Mouse (Mus musculus): ENCODE measurements at regions not wholly inside any gene's neighbourhood (a gene's known extent, or its start where the extent isn't known, plus 50 kb on each side); places are given as distances from the start of the nearest gene placed in this dataset.

DNA sequence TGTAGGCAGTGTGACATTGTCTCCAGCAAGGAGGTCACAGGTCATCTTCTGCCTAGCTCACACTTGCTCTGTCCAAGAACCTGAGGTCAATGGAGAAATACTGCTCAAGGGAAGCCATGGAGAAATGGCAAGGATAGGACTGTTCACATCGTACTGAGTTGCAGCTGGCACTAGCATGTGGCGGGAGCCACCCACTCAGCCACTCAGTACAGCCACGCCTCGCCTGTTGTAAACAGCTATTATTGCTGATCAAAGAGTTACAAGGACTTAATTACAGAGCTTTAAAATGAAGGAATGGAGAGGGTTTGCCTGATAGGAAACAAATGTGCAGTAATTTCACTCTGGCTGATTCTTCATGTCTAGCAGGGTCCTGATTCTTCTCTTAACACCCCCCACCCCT is 64.8 kb downstream of the Dll1 start:
- no peak for ATAC-seq (ENCODE audit: poor library complexity, severe bottlenecking)

GRCm38 (mm10) chr17:15310465-15310864 is 66.2 kb downstream of the Dll1 start:
- no peak for ATAC-seq (ENCODE audit: poor library complexity, severe bottlenecking)

DNA sequence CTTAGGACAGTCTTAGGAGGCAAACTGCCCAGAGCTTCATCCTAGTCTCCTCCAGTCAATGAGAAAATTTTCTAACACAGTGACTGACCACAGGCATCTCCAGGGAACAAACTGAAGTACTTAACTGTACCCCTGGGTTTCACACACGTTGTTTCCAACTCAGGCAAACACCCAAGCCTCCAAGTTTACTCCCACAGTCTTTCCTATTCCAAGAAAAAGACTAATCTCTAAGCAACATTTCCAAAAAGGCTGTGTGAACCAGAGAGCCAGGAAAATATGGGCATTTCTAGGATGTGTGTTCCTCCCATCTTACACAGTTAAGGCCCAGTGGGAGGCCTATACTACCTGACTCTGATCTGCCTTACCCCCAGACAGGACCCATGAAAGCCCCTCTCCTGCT is 74.6 kb downstream of the Dll1 start:
- ATAC-seq (ENCODE audit: poor library complexity, severe bottlenecking), result no peak

- no peak for ATAC-seq (ENCODE audit: poor library complexity, severe bottlenecking)
Measured at GRCm38 (mm10) chr17:15299743-15300371, 76.8 kb downstream of the Dll1 start.

GRCm38 (mm10) chr17:15294165-15294585 is 82.5 kb downstream of the Dll1 start:
- ATAC-seq (ENCODE audit: poor library complexity, severe bottlenecking), result no peak

- ATAC-seq (ENCODE audit: poor library complexity, severe bottlenecking), result no peak
Measured at GRCm38 (mm10) chr17:15292490-15293070, 84.1 kb downstream of the Dll1 start.

- ATAC-seq (ENCODE audit: poor library complexity, severe bottlenecking), result no peak
Measured at GRCm38 (mm10) chr17:15291626-15292025, 85.0 kb downstream of the Dll1 start.

- ATAC-seq (ENCODE audit: poor library complexity, severe bottlenecking), result no peak
Measured at GRCm38 (mm10) chr17:15290326-15290725, 86.3 kb downstream of the Dll1 start.

GRCm38 (mm10) chr17:15289062-15289461 is 87.6 kb downstream of the Dll1 start:
- ATAC-seq (ENCODE audit: poor library complexity, severe bottlenecking), result no peak

DNA sequence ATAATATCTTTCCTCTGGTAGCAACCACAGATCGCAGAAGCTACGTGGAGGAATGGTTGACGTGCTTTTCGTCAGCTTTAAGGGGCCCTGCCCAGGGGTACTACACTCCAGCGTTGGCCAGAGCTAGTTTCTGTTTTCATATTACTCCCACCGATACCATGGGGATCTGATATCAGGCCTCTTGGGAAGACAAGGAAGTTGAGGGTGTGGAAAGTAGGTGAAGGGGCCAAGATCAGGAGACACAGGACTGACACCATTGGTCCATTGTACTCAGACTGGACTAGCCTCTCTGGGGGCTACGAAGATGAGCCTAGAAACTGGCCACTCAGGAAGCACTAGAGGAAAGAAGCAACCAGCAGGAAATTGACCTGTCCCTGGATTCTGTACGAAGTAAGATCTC is 88.0 kb downstream of the Dll1 start:
- no peak for ATAC-seq (ENCODE audit: poor library complexity, severe bottlenecking)

- no peak for ATAC-seq (ENCODE audit: poor library complexity, severe bottlenecking)
Measured at GRCm38 (mm10) chr17:15286596-15286995, 90.1 kb downstream of the Dll1 start.

- no peak for ATAC-seq (ENCODE audit: poor library complexity, severe bottlenecking)
Measured at GRCm38 (mm10) chr17:15285399-15286043, 91.2 kb downstream of the Dll1 start.

DNA sequence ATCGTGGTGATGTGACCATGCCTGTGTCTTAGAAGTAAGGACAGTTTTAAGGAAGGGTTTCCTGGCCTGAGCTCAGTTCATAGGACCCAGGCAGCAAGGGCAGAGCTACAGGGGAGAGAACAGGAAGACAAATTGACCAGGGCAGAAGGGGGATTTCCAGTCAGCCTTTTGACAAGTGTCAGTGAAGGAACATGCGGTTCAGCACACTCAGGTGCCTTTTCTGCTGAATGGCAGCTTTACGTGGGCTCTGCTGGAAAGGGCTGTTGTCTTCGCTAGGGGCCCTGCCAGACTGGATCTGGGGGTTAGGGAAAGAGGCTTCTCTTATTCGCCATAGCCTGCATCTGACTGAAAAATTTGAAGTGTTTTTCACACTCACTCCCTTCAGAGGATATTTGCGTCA is 106.8 kb downstream of the Dll1 start:
- ATAC-seq (ENCODE audit: poor library complexity, severe bottlenecking), result no peak

GRCm38 (mm10) chr17:15269056-15269612 is 107.5 kb downstream of the Dll1 start:
- ATAC-seq (ENCODE audit: poor library complexity, severe bottlenecking), result no peak

- ATAC-seq (ENCODE audit: poor library complexity, severe bottlenecking), result no peak
Measured at GRCm38 (mm10) chr17:15267721-15268120, 109.0 kb downstream of the Dll1 start.

- ATAC-seq (ENCODE audit: poor library complexity, severe bottlenecking), result no peak
Measured at GRCm38 (mm10) chr17:15259427-15260101, 117.1 kb downstream of the Dll1 start.

GRCm38 (mm10) chr17:15255874-15256273 is 120.8 kb downstream of the Dll1 start:
- peak; percentile 45; the same call in 1 of the 2 replicates for ATAC-seq (ENCODE audit: poor library complexity, severe bottlenecking)

DNA sequence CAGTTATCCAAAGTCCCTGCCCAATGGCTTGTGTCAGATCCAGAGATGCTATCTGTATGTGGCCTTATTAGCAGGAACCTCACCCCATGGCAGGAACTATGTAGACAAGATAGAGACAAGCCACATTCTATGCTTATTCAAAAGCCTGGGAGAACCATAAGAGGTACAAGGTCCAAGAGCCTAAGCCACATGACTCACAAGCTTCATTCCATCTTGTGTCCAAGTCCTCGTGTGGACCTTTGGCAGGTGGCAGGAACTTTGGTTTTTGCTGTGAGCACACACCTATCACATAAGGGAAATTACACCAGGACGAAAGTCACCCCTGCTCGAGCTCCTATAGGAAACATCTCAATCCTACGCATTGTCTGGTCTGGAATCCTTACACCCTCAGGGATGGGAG is 122.9 kb downstream of the Dll1 start:
- ATAC-seq (ENCODE audit: poor library complexity, severe bottlenecking), result no peak

GRCm38 (mm10) chr17:15253271-15253670 is 123.4 kb downstream of the Dll1 start:
- no peak for ATAC-seq (ENCODE audit: poor library complexity, severe bottlenecking)

GRCm38 (mm10) chr17:15252187-15252586 is 124.5 kb downstream of the Dll1 start:
- no peak for ATAC-seq (ENCODE audit: poor library complexity, severe bottlenecking)

- no peak for ATAC-seq (ENCODE audit: poor library complexity, severe bottlenecking)
Measured at GRCm38 (mm10) chr17:15251641-15252040, 125.0 kb downstream of the Dll1 start.

DNA sequence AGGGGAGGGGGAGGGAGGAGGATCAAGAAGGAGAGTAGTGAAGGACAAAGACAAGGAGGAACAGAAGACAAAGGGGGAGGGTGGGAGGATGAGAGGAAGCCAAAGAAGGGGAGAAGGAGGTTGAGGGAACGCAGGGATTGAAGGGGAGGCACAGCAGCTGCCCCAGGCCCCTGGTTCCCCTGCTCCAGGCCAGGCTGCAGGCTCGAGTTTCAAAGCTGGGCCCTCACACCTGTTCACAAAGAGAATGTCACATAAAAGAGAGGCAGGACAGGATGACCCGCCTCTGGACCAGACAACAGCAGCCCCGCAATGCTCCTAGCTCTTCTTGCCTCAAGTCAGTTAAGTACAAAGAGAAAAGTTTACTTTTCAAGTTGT is 128.3 kb downstream of the Dll1 start:
- no peak for ATAC-seq (ENCODE audit: poor library complexity, severe bottlenecking)
